Mouse (Mus musculus): ENCODE measurements around the gene Htr3b. TPM values are rescaled to one million over a fixed set of nuclear protein-coding genes. Genes with fewer than 3 reads are reported as not detected.
A peak's percentile ranks its signal among the peaks of the same experiment; 100 is the strongest.

Htr3b gene
- polyA plus RNA-seq (2015; fragmentation: Nextera tagmentation; extraction: Ambion mirVana), result 0.96 and 1.1 TPM in 2 replicates

GRCm38 (mm10) chr9:48964587-48965040, at the start of gene Htr3b:
Gene Htr3b, minus strand, starts transcription at chr9:48964990.
- H3K9ac ChIP-seq (ENCODE audit: low read depth, low read length), result no peak within 1 kb of the TSS
- peaks cover 4% of the 10 kb centered on the region; the same call in 1 of the 2 replicates for H3K27me3 ChIP-seq (replicated peaks; ENCODE audit: control insufficient read depth, insufficient read depth, low read length)
- H3K4me1 ChIP-seq (replicated peaks; ENCODE audit: control insufficient read depth, insufficient read depth, low read length), result no peaks in the 10 kb centered on the region
- TF ChIP-seq CTCF (IDR thresholded peaks at IDR 0.05; ENCODE audit: low read depth), result peak; percentile 69
- H3K9me3 ChIP-seq (ENCODE audit: control insufficient read depth), result no peaks in the 10 kb centered on the region
- no peak within 1 kb of the TSS for H3K4me2 ChIP-seq (replicated peaks; ENCODE audit: low read depth)
- H3K27ac ChIP-seq (ENCODE audit: low read depth, low read length), result no peak within 1 kb of the TSS
- WGBS, result 59% methylated on average over 7 of the region's 7 CpGs
- H3K36me3 ChIP-seq (ENCODE audit: control insufficient read depth, insufficient read depth), result no peaks in the 10 kb centered on the region
- no peak within 1 kb of the TSS for H3K4me3 ChIP-seq (ENCODE audit: low read depth, low read length)
- no peak for ATAC-seq

GRCm38 (mm10) chr9:48999256-48999655, 34.5 kb upstream of the Htr3b start:
- H3K36me3 ChIP-seq (ENCODE audit: control insufficient read depth, insufficient read depth), result peaks cover 16% of the 10 kb centered on the region
- H3K4me1 ChIP-seq (replicated peaks; ENCODE audit: control insufficient read depth, insufficient read depth, low read length), result no peaks in the 10 kb centered on the region
- no peaks in the 10 kb centered on the region for H3K9me3 ChIP-seq (ENCODE audit: control insufficient read depth)
- WGBS, result 81% methylated on average over 6 of the region's 6 CpGs
- no peak overlapping the region for H3K27ac ChIP-seq (ENCODE audit: low read depth, low read length)
- no peak for TF ChIP-seq CTCF (IDR thresholded peaks at IDR 0.05; ENCODE audit: low read depth)
- H3K4me2 ChIP-seq (replicated peaks; ENCODE audit: low read depth), result no peak overlapping the region
- H3K4me3 ChIP-seq (ENCODE audit: low read depth, low read length), result no peak overlapping the region
- H3K9ac ChIP-seq (ENCODE audit: low read depth, low read length), result no peak overlapping the region
- no peak for ATAC-seq
- no peaks in the 10 kb centered on the region for H3K27me3 ChIP-seq (replicated peaks; ENCODE audit: control insufficient read depth, insufficient read depth, low read length)

- no peak for ATAC-seq
- WGBS, result 97% methylated on average over 1 of the region's 1 CpGs
- peak; percentile 45 for TF ChIP-seq CTCF (IDR thresholded peaks at IDR 0.05; ENCODE audit: low read depth)
- H3K36me3 ChIP-seq (ENCODE audit: control insufficient read depth, insufficient read depth), result peaks cover under 1% of the 10 kb centered on the region; the same call in 1 of the 2 replicates
- H3K9me3 ChIP-seq (ENCODE audit: control insufficient read depth), result no peaks in the 10 kb centered on the region
- H3K27ac ChIP-seq (ENCODE audit: low read depth, low read length), result no peak overlapping the region
- no peak overlapping the region for H3K9ac ChIP-seq (ENCODE audit: low read depth, low read length)
- H3K4me2 ChIP-seq (replicated peaks; ENCODE audit: low read depth), result no peak overlapping the region
- no peaks in the 10 kb centered on the region for H3K27me3 ChIP-seq (replicated peaks; ENCODE audit: control insufficient read depth, insufficient read depth, low read length)
- H3K4me1 ChIP-seq (replicated peaks; ENCODE audit: control insufficient read depth, insufficient read depth, low read length), result no peaks in the 10 kb centered on the region
- H3K4me3 ChIP-seq (ENCODE audit: low read depth, low read length), result no peak overlapping the region
These were observed 30.9 kb upstream of the Htr3b start for GRCm38 (mm10) chr9:48995735-48996134.

GRCm38 (mm10) chr9:48994779-48995178, 30.0 kb upstream of the Htr3b start:
- no peak for ATAC-seq
- Histone ChIP-seq H3K36me3 (ENCODE audit: control insufficient read depth, insufficient read depth) (no peaks in the 10 kb centered on the region), H3K9me3 (ENCODE audit: control insufficient read depth) (no peaks in the 10 kb centered on the region), H3K4me2 (replicated peaks; ENCODE audit: low read depth) (no peak overlapping the region), H3K4me3 (ENCODE audit: low read depth, low read length) (no peak overlapping the region), H3K9ac (ENCODE audit: low read depth, low read length) (no peak overlapping the region), H3K27ac (ENCODE audit: low read depth, low read length) (no peak overlapping the region), H3K27me3 (replicated peaks; ENCODE audit: control insufficient read depth, insufficient read depth, low read length) (no peaks in the 10 kb centered on the region), H3K4me1 (replicated peaks; ENCODE audit: control insufficient read depth, insufficient read depth, low read length) (no peaks in the 10 kb centered on the region)
- 91% methylated on average over 7 of the region's 7 CpGs for WGBS
- TF ChIP-seq CTCF (IDR thresholded peaks at IDR 0.05; ENCODE audit: low read depth), result no peak

GRCm38 (mm10) chr9:48991671-48992070, 26.9 kb upstream of the Htr3b start:
- TF ChIP-seq CTCF (IDR thresholded peaks at IDR 0.05; ENCODE audit: low read depth), result no peak
- H3K9ac ChIP-seq (ENCODE audit: low read depth, low read length), result no peak overlapping the region
- no peaks in the 10 kb centered on the region for H3K9me3 ChIP-seq (ENCODE audit: control insufficient read depth)
- no peak overlapping the region for H3K27ac ChIP-seq (ENCODE audit: low read depth, low read length)
- no peak overlapping the region for H3K4me3 ChIP-seq (ENCODE audit: low read depth, low read length)
- 83% methylated on average over 5 of the region's 5 CpGs for WGBS
- no peak for ATAC-seq
- H3K4me1 ChIP-seq (replicated peaks; ENCODE audit: control insufficient read depth, insufficient read depth, low read length), result peaks cover 5% of the 10 kb centered on the region; the same call in 1 of the 2 replicates
- H3K27me3 ChIP-seq (replicated peaks; ENCODE audit: control insufficient read depth, insufficient read depth, low read length), result no peaks in the 10 kb centered on the region
- no peak overlapping the region for H3K4me2 ChIP-seq (replicated peaks; ENCODE audit: low read depth)
- no peaks in the 10 kb centered on the region for H3K36me3 ChIP-seq (ENCODE audit: control insufficient read depth, insufficient read depth)

GRCm38 (mm10) chr9:48987201-48988101, 22.7 kb upstream of the Htr3b start:
- Histone ChIP-seq H3K27ac (ENCODE audit: low read depth, low read length) (no peak overlapping the region), H3K9ac (ENCODE audit: low read depth, low read length) (no peak overlapping the region), H3K4me1 (replicated peaks; ENCODE audit: control insufficient read depth, insufficient read depth, low read length) (peaks cover 10% of the 10 kb centered on the region), H3K4me3 (ENCODE audit: low read depth, low read length) (no peak overlapping the region), H3K36me3 (ENCODE audit: control insufficient read depth, insufficient read depth) (no peaks in the 10 kb centered on the region), H3K9me3 (ENCODE audit: control insufficient read depth) (no peaks in the 10 kb centered on the region), H3K4me2 (replicated peaks; ENCODE audit: low read depth) (peak overlapping the region; percentile 3; the same call in 1 of the 2 replicates), H3K27me3 (replicated peaks; ENCODE audit: control insufficient read depth, insufficient read depth, low read length) (no peaks in the 10 kb centered on the region)
- WGBS, result 37% methylated on average over 12 of the region's 12 CpGs
- no peak for TF ChIP-seq CTCF (IDR thresholded peaks at IDR 0.05; ENCODE audit: low read depth)
- no peak for ATAC-seq

Measured in intestine, postnatal 0 days (tissue).